Mouse (Mus musculus): ENCODE results near the gene Fndc3b. TPM values are rescaled to one million over a fixed set of nuclear protein-coding genes. Genes with fewer than 3 reads are reported as not detected.

The Fndc3b gene
- polyA plus RNA-seq, 1 experiment from 2014 or later, result 12.0 TPM

- Histone ChIP-seq H3K9ac (ENCODE audit: low read length) (no peak overlapping the region), H3K4me3 (ENCODE audit: low read depth, low read length) (no peak overlapping the region), H3K9me3 (ENCODE audit: control insufficient read depth, low read length) (no peaks in the 10 kb centered on the region), H3K36me3 (ENCODE audit: control insufficient read depth, insufficient read depth, low read length) (peaks cover 3% of the 10 kb centered on the region; the same call in 1 of the 2 replicates), H3K4me2 (ENCODE audit: low read depth, severe bottlenecking) (no peak overlapping the region), H3K27me3 (ENCODE audit: control insufficient read depth, insufficient read depth, low read length) (no peaks in the 10 kb centered on the region), H3K27ac (replicated peaks; ENCODE audit: low read depth, low read length) (no peak overlapping the region), H3K4me1 (ENCODE audit: control insufficient read depth, insufficient read depth, low read length) (no peaks in the 10 kb centered on the region)
- ATAC-seq (ENCODE audit: insufficient number of reproducible peaks, low FRiP score, low TSS enrichment, low read depth) (no peak), DNase-seq (ENCODE audit: low spot score) (no peak)
- 90% methylated on average over 3 of the region's 3 CpGs for WGBS
These were observed 157.3 kb downstream of the Fndc3b start for GRCm38 (mm10) chr3:27553781-27554180.

- Histone ChIP-seq H3K27me3 (ENCODE audit: control insufficient read depth, insufficient read depth, low read length) (no peaks in the 10 kb centered on the region), H3K4me3 (ENCODE audit: low read depth, low read length) (no peak overlapping the region), H3K27ac (replicated peaks; ENCODE audit: low read depth, low read length) (no peak overlapping the region), H3K9me3 (ENCODE audit: control insufficient read depth, low read length) (no peaks in the 10 kb centered on the region), H3K9ac (ENCODE audit: low read length) (no peak overlapping the region), H3K36me3 (ENCODE audit: control insufficient read depth, insufficient read depth, low read length) (peaks cover 3% of the 10 kb centered on the region; the same call in 1 of the 2 replicates), H3K4me2 (ENCODE audit: low read depth, severe bottlenecking) (no peak overlapping the region), H3K4me1 (ENCODE audit: control insufficient read depth, insufficient read depth, low read length) (no peaks in the 10 kb centered on the region)
- DNase-seq (ENCODE audit: low spot score) (no peak), ATAC-seq (ENCODE audit: insufficient number of reproducible peaks, low FRiP score, low TSS enrichment, low read depth) (no peak)
- 90% methylated on average over 3 of the region's 3 CpGs for WGBS
These were observed 160.1 kb downstream of the Fndc3b start for GRCm38 (mm10) chr3:27551005-27551404.

GRCm38 (mm10) chr3:27550409-27550808 lies 160.7 kb downstream of the Fndc3b start:
- no peak overlapping the region for H3K9ac ChIP-seq (ENCODE audit: low read length)
- H3K36me3 ChIP-seq (ENCODE audit: control insufficient read depth, insufficient read depth, low read length), result peaks cover under 1% of the 10 kb centered on the region; the same call in 1 of the 2 replicates
- H3K4me1 ChIP-seq (ENCODE audit: control insufficient read depth, insufficient read depth, low read length), result no peaks in the 10 kb centered on the region
- no peaks in the 10 kb centered on the region for H3K27me3 ChIP-seq (ENCODE audit: control insufficient read depth, insufficient read depth, low read length)
- ATAC-seq (ENCODE audit: insufficient number of reproducible peaks, low FRiP score, low TSS enrichment, low read depth), result no peak
- DNase-seq (ENCODE audit: low spot score), result no peak
- 82% methylated on average over 1 of the region's 1 CpGs for WGBS
- no peak overlapping the region for H3K4me2 ChIP-seq (ENCODE audit: low read depth, severe bottlenecking)
- no peak overlapping the region for H3K27ac ChIP-seq (replicated peaks; ENCODE audit: low read depth, low read length)
- H3K9me3 ChIP-seq (ENCODE audit: control insufficient read depth, low read length), result no peaks in the 10 kb centered on the region
- no peak overlapping the region for H3K4me3 ChIP-seq (ENCODE audit: low read depth, low read length)

- no peaks in the 10 kb centered on the region for H3K4me1 ChIP-seq (ENCODE audit: control insufficient read depth, insufficient read depth, low read length)
- 93% methylated on average over 3 of the region's 3 CpGs for WGBS
- ATAC-seq (ENCODE audit: insufficient number of reproducible peaks, low FRiP score, low TSS enrichment, low read depth), result no peak
- no peaks in the 10 kb centered on the region for H3K27me3 ChIP-seq (ENCODE audit: control insufficient read depth, insufficient read depth, low read length)
- H3K9ac ChIP-seq (ENCODE audit: low read length), result no peak overlapping the region
- H3K9me3 ChIP-seq (ENCODE audit: control insufficient read depth, low read length), result no peaks in the 10 kb centered on the region
- DNase-seq (ENCODE audit: low spot score), result no peak
- H3K36me3 ChIP-seq (ENCODE audit: control insufficient read depth, insufficient read depth, low read length), result no peaks in the 10 kb centered on the region; the same call in 1 of the 2 replicates
- no peak overlapping the region for H3K27ac ChIP-seq (replicated peaks; ENCODE audit: low read depth, low read length)
- no peak overlapping the region for H3K4me3 ChIP-seq (ENCODE audit: low read depth, low read length)
- no peak overlapping the region for H3K4me2 ChIP-seq (ENCODE audit: low read depth, severe bottlenecking)
These were observed 165.5 kb downstream of the Fndc3b start for GRCm38 (mm10) chr3:27545651-27546050.

- 96% methylated on average over 11 of the region's 11 CpGs for WGBS
- DNase-seq (ENCODE audit: low spot score), result no peak
These were observed 167.0 kb downstream of the Fndc3b start for GRCm38 (mm10) chr3:27544061-27544460.

GRCm38 (mm10) chr3:27541841-27542240 lies 169.3 kb downstream of the Fndc3b start:
- 94% methylated on average over 12 of the region's 12 CpGs for WGBS
- ATAC-seq (ENCODE audit: insufficient number of reproducible peaks, low FRiP score, low TSS enrichment, low read depth) (no peak), DNase-seq (ENCODE audit: low spot score) (no peak)
- Histone ChIP-seq H3K9ac (ENCODE audit: low read length) (no peak overlapping the region), H3K4me1 (ENCODE audit: control insufficient read depth, insufficient read depth, low read length) (no peaks in the 10 kb centered on the region), H3K9me3 (ENCODE audit: control insufficient read depth, low read length) (no peaks in the 10 kb centered on the region), H3K36me3 (ENCODE audit: control insufficient read depth, insufficient read depth, low read length) (peaks cover 3% of the 10 kb centered on the region; the same call in 1 of the 2 replicates), H3K4me3 (ENCODE audit: low read depth, low read length) (no peak overlapping the region), H3K27ac (replicated peaks; ENCODE audit: low read depth, low read length) (no peak overlapping the region), H3K4me2 (ENCODE audit: low read depth, severe bottlenecking) (no peak overlapping the region), H3K27me3 (ENCODE audit: control insufficient read depth, insufficient read depth, low read length) (no peaks in the 10 kb centered on the region)

More at GRCm38 (mm10) chr3:27544061-27544460, 167.0 kb downstream of the Fndc3b start:
- Histone ChIP-seq H3K27me3 (ENCODE audit: control insufficient read depth, insufficient read depth, low read length) (no peaks in the 10 kb centered on the region), H3K4me1 (ENCODE audit: control insufficient read depth, insufficient read depth, low read length) (no peaks in the 10 kb centered on the region), H3K9me3 (ENCODE audit: control insufficient read depth, low read length) (no peaks in the 10 kb centered on the region), H3K4me3 (ENCODE audit: low read depth, low read length) (no peak overlapping the region), H3K27ac (replicated peaks; ENCODE audit: low read depth, low read length) (no peak overlapping the region), H3K9ac (ENCODE audit: low read length) (no peak overlapping the region), H3K4me2 (ENCODE audit: low read depth, severe bottlenecking) (no peak overlapping the region), H3K36me3 (ENCODE audit: control insufficient read depth, insufficient read depth, low read length) (no peaks in the 10 kb centered on the region; the same call in 1 of the 2 replicates)
- ATAC-seq (ENCODE audit: insufficient number of reproducible peaks, low FRiP score, low TSS enrichment, low read depth), result no peak

- WGBS, result 91% methylated on average over 3 of the region's 3 CpGs
- Histone ChIP-seq H3K9ac (ENCODE audit: low read length) (no peak overlapping the region), H3K27ac (replicated peaks; ENCODE audit: low read depth, low read length) (no peak overlapping the region), H3K27me3 (ENCODE audit: control insufficient read depth, insufficient read depth, low read length) (no peaks in the 10 kb centered on the region), H3K36me3 (ENCODE audit: control insufficient read depth, insufficient read depth, low read length) (peaks cover 3% of the 10 kb centered on the region; the same call in 1 of the 2 replicates), H3K4me1 (ENCODE audit: control insufficient read depth, insufficient read depth, low read length) (no peaks in the 10 kb centered on the region), H3K9me3 (ENCODE audit: control insufficient read depth, low read length) (no peaks in the 10 kb centered on the region), H3K4me2 (ENCODE audit: low read depth, severe bottlenecking) (no peak overlapping the region), H3K4me3 (ENCODE audit: low read depth, low read length) (no peak overlapping the region)
- DNase-seq (ENCODE audit: low spot score) (no peak), ATAC-seq (ENCODE audit: insufficient number of reproducible peaks, low FRiP score, low TSS enrichment, low read depth) (no peak)
These were observed 169.9 kb downstream of the Fndc3b start for GRCm38 (mm10) chr3:27541181-27541580.

GRCm38 (mm10) chr3:27534208-27534607 lies 176.9 kb downstream of the Fndc3b start:
- DNase-seq (ENCODE audit: low spot score), result no peak
- 72% methylated on average over 3 of the region's 3 CpGs for WGBS
- ATAC-seq (ENCODE audit: insufficient number of reproducible peaks, low FRiP score, low TSS enrichment, low read depth), result no peak
- Histone ChIP-seq H3K4me3 (ENCODE audit: low read depth, low read length) (no peak overlapping the region), H3K27me3 (ENCODE audit: control insufficient read depth, insufficient read depth, low read length) (no peaks in the 10 kb centered on the region), H3K4me1 (ENCODE audit: control insufficient read depth, insufficient read depth, low read length) (no peaks in the 10 kb centered on the region), H3K4me2 (ENCODE audit: low read depth, severe bottlenecking) (no peak overlapping the region), H3K27ac (replicated peaks; ENCODE audit: low read depth, low read length) (no peak overlapping the region), H3K9ac (ENCODE audit: low read length) (no peak overlapping the region), H3K9me3 (ENCODE audit: control insufficient read depth, low read length) (no peaks in the 10 kb centered on the region), H3K36me3 (ENCODE audit: control insufficient read depth, insufficient read depth, low read length) (peaks cover 6% of the 10 kb centered on the region; the same call in 1 of the 2 replicates)

GRCm38 (mm10) chr3:27533721-27534120 lies 177.4 kb downstream of the Fndc3b start:
- Histone ChIP-seq H3K4me1 (ENCODE audit: control insufficient read depth, insufficient read depth, low read length) (no peaks in the 10 kb centered on the region), H3K27ac (replicated peaks; ENCODE audit: low read depth, low read length) (no peak overlapping the region), H3K9me3 (ENCODE audit: control insufficient read depth, low read length) (no peaks in the 10 kb centered on the region), H3K9ac (ENCODE audit: low read length) (no peak overlapping the region), H3K4me2 (ENCODE audit: low read depth, severe bottlenecking) (no peak overlapping the region), H3K27me3 (ENCODE audit: control insufficient read depth, insufficient read depth, low read length) (no peaks in the 10 kb centered on the region), H3K4me3 (ENCODE audit: low read depth, low read length) (no peak overlapping the region), H3K36me3 (ENCODE audit: control insufficient read depth, insufficient read depth, low read length) (peaks cover 6% of the 10 kb centered on the region; the same call in 1 of the 2 replicates)
- ATAC-seq (ENCODE audit: insufficient number of reproducible peaks, low FRiP score, low TSS enrichment, low read depth) (no peak), DNase-seq (ENCODE audit: low spot score) (no peak)
- 87% methylated on average over 4 of the region's 4 CpGs for WGBS
